Mouse (Mus musculus): ENCODE data around the gene Syt12.

The Syt12 gene

GRCm38 (mm10) chr19:4446661-4447420, 30.4 kb downstream of the Syt12 start:
- no peak for DNase-seq (ENCODE audit: low spot score)

GRCm38 (mm10) chr19:4442408-4442807, 34.8 kb downstream of the Syt12 start:
- DNase-seq (ENCODE audit: low spot score) = peak; percentile 48

GRCm38 (mm10) chr19:4441621-4442161, 35.6 kb downstream of the Syt12 start:
- DNase-seq (ENCODE audit: low spot score) = peak; percentile 58

GRCm38 (mm10) chr19:4441090-4441591, 36.1 kb downstream of the Syt12 start:
- peak; percentile 44 for DNase-seq (ENCODE audit: low spot score)

DNA sequence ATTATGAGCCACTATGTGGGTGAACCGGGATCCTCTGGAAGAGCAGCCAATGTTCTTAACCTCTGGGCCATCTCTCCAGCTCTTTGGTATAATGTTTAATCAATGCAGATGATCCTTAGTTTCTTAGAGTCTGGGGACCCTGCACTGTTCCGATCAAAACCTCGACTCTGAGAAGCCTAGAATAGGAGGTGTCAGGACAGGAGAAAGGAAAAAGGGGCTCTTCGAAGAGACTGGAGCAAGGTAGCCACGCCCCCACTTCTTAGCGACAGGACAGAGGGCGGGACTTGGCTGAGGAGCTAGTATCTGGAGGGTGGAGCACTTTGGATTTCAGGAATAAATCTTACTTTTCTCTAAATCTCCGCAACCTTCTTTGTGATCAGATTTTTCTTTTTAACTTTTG, 37.0 kb downstream of the Syt12 start:
- peak; percentile 50 for DNase-seq (ENCODE audit: low spot score)

DNA sequence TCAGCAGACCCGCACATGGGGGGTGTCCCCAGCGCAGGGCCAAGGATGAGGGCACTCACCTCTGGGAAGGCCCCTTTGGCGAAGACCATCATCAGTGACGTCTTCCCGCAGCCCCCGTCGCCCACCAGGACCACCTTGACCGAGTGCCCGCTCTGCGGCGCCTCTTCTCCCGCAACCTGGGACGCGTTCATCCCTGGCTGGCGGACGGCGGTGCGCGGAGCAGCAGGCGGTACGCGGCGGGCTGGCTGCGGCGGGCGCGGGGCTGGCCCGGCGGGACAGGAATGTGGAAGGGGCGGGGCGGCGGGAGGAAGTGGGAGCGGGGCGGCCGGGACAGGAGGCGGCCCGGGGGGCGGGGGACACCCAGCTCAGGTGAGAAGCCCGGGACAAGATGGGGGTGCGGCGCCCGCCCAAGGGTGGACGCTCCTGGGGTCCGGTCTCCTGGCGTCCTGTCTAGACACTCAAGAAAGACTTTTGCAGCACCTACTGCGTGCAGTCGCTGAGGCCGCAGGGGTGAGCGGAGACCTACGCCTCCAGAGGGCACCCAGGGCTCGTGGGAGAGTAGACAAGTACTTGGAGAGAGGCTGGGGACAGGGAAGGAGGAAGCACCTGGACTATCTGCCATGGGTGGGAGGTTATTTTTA, 38.0 kb downstream of the Syt12 start, which contains the start of gene Rhod:
Gene Rhod, minus strand, starts transcription at position 272 of the 641 bp plus-strand sequence.
- peak; percentile 83 for DNase-seq (ENCODE audit: low spot score)

DNA sequence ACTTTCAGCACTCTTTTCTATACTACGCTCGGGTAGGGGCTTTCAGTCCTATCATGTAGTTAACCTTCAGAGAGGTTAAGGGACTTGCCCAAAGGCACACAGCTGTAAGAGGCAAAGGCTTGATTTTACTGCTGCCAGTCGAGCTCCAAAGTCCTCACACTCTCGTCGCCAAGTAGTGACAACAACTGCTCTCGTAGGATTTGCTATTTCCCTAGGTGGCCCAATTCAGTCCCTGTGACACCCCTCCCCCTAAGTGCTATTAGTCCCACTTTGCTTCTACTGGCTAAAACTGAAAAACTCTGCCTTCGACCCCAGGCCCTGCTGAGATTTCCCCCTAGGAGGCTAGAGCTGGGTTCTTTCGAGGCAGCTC, 38.5 kb downstream of the Syt12 start:
- peak; percentile 22 for DNase-seq (ENCODE audit: low spot score)

- DNase-seq (ENCODE audit: low spot score) = no peak
Measured at GRCm38 (mm10) chr19:4437886-4438285, 39.4 kb downstream of the Syt12 start.

DNA sequence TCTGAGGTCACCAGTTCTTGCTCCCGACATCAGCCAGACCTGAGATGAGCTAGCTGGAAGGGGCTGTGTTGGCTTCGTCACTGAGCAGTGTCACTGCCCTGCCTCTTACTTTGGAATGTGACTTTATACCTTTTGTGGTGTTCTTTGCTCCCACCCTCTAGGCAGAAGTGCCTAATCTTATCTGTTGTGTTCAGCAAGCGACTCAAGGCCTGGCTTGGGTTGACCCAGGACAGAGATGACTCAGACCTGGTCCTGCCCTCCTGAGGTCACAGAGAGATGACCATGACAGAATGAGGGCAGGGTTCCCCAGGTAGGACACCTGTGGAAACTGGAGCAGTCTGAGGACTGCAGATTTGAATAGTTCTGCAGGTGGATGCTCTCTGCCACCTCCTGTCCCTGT, 41.0 kb downstream of the Syt12 start:
- peak; percentile 66 for DNase-seq (ENCODE audit: low spot score)

DNA sequence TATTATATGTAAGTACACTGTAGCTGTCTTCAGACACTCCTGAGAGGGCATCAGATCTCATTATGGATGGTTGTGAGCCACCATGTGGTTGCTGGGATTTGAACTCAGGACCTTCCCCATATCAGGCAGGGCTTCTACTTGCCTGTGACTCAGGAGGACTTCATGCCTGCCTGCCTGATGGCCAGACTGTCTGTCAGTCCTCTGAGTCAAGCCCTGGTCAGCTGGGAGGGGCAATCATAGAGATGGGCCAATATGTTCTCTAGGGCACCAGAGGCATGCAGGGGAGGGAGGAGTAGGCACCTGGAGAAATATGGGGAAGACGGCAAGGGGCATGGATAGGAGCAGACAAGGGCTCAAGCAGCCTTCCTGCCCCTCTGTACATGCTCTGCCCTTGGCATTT, 42.2 kb downstream of the Syt12 start:
- DNase-seq (ENCODE audit: low spot score) = no peak

- DNase-seq (ENCODE audit: low spot score) = no peak
Measured at GRCm38 (mm10) chr19:4433756-4434155, 43.5 kb downstream of the Syt12 start.

DNA sequence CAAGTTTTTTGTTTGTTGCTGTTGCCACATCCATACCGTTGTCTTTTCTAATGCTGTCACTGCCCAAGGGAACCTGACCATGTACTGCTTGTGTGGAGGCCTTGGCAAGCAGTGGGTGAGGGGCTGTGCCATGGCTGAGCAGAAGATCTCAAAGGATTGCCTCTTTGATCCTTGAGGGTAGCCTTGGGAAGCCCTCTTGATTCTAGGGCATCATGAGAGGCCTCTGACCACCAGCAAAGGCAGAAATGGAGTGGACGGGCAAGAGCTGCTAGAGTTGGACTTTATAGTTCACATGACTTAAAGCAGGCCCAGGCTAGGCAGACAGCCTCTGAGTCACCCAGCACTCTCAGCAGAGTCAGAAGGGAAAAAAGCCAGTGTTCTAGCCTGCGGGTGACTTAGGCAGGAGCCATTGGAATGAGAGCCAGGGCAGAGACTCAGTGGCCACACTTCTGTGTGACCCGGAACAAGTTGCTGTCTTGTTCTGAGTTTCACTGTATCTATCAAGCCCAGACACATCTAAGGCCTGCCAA, 47.1 kb downstream of the Syt12 start:
- no peak for DNase-seq (ENCODE audit: low spot score)

- DNase-seq (ENCODE audit: low spot score) = no peak
Measured at GRCm38 (mm10) chr19:4425610-4426366, 51.5 kb downstream of the Syt12 start.

DNA sequence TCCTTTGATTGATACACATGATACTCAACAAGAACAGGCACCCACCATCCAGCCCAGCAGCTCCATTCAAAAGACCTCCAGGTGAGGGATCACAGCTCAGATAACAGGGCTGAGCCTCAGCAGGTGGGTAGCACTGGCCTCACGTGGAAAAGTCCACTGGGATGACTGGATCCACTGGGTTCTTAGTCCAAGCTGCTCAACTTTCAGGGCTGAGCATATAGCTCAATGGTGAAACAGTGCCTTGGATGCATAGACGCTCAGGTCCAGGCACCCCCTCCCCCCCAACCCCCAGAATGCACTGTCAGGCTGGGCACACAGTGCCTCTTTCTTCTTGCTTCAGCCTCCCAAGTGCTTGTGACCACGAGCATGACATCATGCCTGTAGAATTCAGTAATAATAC, 54.2 kb downstream of the Syt12 start:
- DNase-seq (ENCODE audit: low spot score) = no peak

DNA sequence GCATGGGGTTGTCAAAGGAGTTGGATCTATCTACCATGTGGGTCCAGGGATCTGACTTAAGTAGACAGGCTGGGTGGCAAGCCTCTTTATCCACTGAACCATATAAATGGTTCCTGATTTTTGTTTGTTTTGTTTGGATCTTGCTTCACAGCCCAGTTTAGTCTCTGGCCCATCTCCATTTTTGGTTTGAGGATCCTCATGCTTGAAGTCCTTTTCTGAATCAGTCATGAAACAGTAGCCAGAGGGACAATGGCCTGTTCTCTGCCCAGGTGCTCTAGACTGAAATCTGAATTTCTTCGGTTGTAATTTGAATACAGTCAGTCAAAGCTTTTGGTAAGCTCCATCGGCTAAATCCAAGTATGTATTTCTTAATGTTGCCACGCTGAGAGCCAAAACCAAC, 54.7 kb downstream of the Syt12 start:
- no peak for DNase-seq (ENCODE audit: low spot score)

GRCm38 (mm10) chr19:4420153-4420910, 56.9 kb downstream of the Syt12 start:
- no peak for DNase-seq (ENCODE audit: low spot score)

DNA sequence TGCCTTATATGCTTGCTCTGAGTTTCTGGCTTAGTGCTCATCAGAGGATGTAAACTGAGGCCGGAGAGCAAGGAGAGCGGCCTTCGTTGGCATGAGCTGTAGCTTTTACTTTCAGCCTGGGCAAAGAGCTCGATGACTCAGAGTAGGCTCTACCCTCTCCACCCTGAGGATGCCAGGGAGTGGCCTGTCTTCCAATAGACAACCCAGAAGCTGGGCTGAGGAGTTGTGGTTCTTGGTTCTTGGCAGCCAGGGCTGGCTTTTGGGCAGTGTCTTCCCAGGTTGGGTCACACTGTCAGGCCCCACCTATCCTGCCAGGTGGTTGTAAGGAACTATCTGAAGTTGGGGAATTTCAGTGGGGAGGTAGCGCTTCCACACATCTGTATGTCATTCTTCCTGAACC, 57.5 kb downstream of the Syt12 start:
- DNase-seq (ENCODE audit: low spot score) = no peak

- no peak for DNase-seq (ENCODE audit: low spot score)
Measured at GRCm38 (mm10) chr19:4417713-4418112, 59.5 kb downstream of the Syt12 start.

DNA sequence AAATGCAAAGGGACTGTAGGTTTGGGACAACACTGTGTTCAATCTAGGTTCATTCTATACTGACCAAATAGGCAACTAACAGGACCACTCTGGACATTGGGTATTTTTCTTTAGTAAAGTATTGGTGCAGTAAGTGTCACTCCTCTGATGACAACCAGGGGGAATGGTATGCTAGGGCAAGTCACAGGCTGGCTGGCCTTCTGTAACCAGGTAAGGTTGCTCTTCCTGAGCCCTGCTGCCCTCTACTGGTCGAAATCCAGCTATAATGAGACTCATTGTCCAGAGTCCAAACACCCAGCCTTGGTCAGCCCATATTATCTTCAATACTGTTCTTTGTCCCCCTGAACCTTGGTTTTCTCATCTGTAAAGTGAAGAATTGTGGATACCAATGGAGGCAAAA, 60.1 kb downstream of the Syt12 start:
- DNase-seq (ENCODE audit: low spot score) = peak; percentile 52

GRCm38 (mm10) chr19:4414631-4415030, 62.6 kb downstream of the Syt12 start:
- no peak for DNase-seq (ENCODE audit: low spot score)

- no peak for DNase-seq (ENCODE audit: low spot score)
Measured at GRCm38 (mm10) chr19:4409062-4409461, 68.2 kb downstream of the Syt12 start.

All from yolk sac, embryonic 10.5 days (tissue).